Mouse (Mus musculus): ENCODE measurements around the gene Srpk3. TPM values are rescaled to one million over a fixed set of nuclear protein-coding genes. Genes with fewer than 3 reads are reported as not detected.
A peak's percentile ranks its signal among the peaks of the same experiment; 100 is the strongest.

The Srpk3 gene
- total and polyA plus RNA-seq, 3 experiments: 26.1 to 64.2 (median 29.9) TPM

DNA sequence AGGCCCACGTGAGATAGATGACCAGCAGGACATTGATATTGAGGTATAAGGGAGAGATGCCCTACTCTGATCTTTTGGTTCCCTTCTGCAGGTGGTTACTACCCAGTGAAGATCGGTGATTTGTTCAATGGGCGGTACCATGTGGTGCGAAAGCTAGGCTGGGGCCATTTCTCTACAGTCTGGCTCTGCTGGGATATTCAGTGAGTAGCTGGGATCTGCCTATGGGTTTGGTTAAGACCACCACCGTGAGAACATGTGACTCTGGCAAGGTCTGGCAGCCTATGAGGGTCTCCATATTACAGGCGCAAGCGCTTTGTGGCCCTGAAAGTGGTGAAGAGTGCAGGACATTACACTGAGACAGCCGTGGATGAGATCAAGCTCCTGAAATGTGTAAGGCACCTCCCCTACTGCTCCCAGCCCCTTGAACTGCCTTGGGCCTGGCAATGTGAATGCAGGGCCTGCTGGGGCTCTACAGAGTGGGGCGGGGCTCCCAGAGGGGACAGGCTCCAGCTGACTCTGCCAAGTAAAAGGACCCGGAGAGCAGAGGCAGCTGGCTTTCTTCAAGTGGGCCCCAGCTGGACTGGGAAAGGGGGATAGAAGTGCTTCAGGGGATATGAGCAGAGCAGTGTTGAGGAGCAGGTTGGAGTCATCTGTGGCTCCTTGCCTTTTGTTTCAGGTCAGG is 738 bp downstream of the Srpk3 start:
- Histone ChIP-seq H3K36me3 (ENCODE audit: control insufficient read depth, insufficient read depth, low read length) (no peaks in the 10 kb centered on the region), H3K4me3 (peak overlapping the region; percentile 36), H3K9ac (ENCODE audit: low read depth, low read length) (peak overlapping the region; percentile 67), H3K27ac (peak overlapping the region; percentile 74), H3K27me3 (ENCODE audit: control insufficient read depth, insufficient read depth, low read length) (no peaks in the 10 kb centered on the region), H3K79me2 (replicated peaks; ENCODE audit: control insufficient read depth, insufficient read depth, low read length) (no peaks in the 10 kb centered on the region), H3K4me1 (ENCODE audit: control insufficient read depth, insufficient read depth, low read length) (peaks cover 3% of the 10 kb centered on the region)
- intact Hi-C loops (cut with DNase I): no loop called here
- 61% methylated on average over 10 of the region's 10 CpGs for WGBS
- DNase-seq: peak; percentile 42 to 49
- TF ChIP-seq POLR2A (IDR thresholded peaks at IDR 0.05; ENCODE audit: insufficient read depth, low read depth, low read length) (no peak), CTCF (IDR thresholded peaks at IDR 0.05) (no peak), EP300 (IDR thresholded peaks at IDR 0.05; ENCODE audit: insufficient read depth, low read depth, low read length) (no peak)

GRCm38 (mm10) chrX:73782227-73782626 is 8.0 kb downstream of the Srpk3 start:
- H3K79me2 ChIP-seq (replicated peaks; ENCODE audit: control insufficient read depth, insufficient read depth, low read length): no peaks in the 10 kb centered on the region
- H3K9ac ChIP-seq (ENCODE audit: low read depth, low read length): no peak overlapping the region
- H3K36me3 ChIP-seq (ENCODE audit: control insufficient read depth, insufficient read depth, low read length): peaks cover 1% of the 10 kb centered on the region
- no peak overlapping the region for H3K4me3 ChIP-seq
- intact Hi-C loops (cut with DNase I): no loop called here
- no peak overlapping the region for H3K27ac ChIP-seq
- no peak for DNase-seq
- H3K27me3 ChIP-seq (ENCODE audit: control insufficient read depth, insufficient read depth, low read length): no peaks in the 10 kb centered on the region
- TF ChIP-seq EP300 (IDR thresholded peaks at IDR 0.05; ENCODE audit: insufficient read depth, low read depth, low read length) (no peak), POLR2A (IDR thresholded peaks at IDR 0.05; ENCODE audit: insufficient read depth, low read depth, low read length) (no peak), CTCF (IDR thresholded peaks at IDR 0.05) (no peak)
- 66% methylated on average over 3 of the region's 3 CpGs for WGBS
- H3K4me1 ChIP-seq (ENCODE audit: control insufficient read depth, insufficient read depth, low read length): peaks cover 2% of the 10 kb centered on the region; the same call in 1 of the 2 replicates

GRCm38 (mm10) chrX:73785666-73786065 is 11.5 kb downstream of the Srpk3 start:
- peaks cover 4% of the 10 kb centered on the region; the same call in 1 of the 2 replicates for H3K4me1 ChIP-seq (ENCODE audit: control insufficient read depth, insufficient read depth, low read length)
- no peaks in the 10 kb centered on the region for H3K79me2 ChIP-seq (replicated peaks; ENCODE audit: control insufficient read depth, insufficient read depth, low read length)
- no peaks in the 10 kb centered on the region for H3K27me3 ChIP-seq (ENCODE audit: control insufficient read depth, insufficient read depth, low read length)
- TF ChIP-seq EP300 (IDR thresholded peaks at IDR 0.05; ENCODE audit: insufficient read depth, low read depth, low read length) (no peak), CTCF (IDR thresholded peaks at IDR 0.05) (no peak), POLR2A (IDR thresholded peaks at IDR 0.05; ENCODE audit: insufficient read depth, low read depth, low read length) (no peak)
- intact Hi-C loops (cut with DNase I): loop anchor here (2.0 to 5.0 kb wide), 3 partner anchors 69 to 182 kb away; partner anchors contain the start of genes Abcd1, Bcap31, Hcfc1 and Slc6a8
- H3K36me3 ChIP-seq (ENCODE audit: control insufficient read depth, insufficient read depth, low read length): peaks cover 1% of the 10 kb centered on the region
- peak overlapping the region; percentile 97 for H3K27ac ChIP-seq
- no peak for DNase-seq
- H3K9ac ChIP-seq (ENCODE audit: low read depth, low read length): peak overlapping the region; percentile 63
- H3K4me3 ChIP-seq: peak overlapping the region; percentile 62

DNA sequence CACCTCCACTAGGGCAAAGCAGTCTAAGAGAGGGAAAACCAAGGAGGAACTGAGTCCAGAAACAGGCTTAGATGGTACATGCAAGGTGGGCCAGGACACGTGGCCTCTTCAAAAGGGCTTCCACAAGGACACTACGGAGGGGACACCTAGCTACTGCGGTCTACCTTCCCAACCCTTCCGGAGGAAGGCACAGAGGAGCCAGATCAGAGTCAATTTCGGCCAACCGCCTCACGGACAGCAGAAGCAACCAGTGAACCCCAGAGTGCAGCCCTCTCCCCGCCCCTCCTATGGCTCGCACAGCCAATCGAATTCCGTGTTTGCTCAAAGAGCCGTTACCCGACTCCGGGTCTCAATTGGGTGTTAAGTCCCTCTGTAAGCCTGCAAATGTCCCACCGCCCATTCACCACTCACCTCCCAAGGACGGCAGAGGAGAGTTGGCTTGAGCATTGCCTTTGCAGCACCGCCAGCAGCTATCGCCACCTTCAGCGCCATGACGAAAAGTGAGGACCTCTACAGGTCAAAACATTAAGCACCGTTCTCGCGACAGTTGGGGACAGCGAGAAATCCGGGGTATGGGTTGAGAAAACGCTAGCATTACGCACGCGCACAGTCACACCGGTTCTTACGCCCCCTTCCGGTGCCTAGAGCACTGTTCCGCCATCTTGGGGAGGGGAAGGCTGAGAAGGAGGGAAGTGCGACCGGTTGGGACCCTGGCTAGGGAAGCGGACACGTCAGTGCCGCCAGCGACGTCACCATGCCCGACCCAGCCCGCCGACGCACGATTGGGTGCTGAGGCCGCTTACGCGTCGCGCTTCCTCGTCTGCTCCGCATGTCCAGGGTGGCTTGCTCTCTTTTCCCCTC is 12.4 kb downstream of the Srpk3 start, which contains the start of the genes Idh3g and Ssr4:
TSS of gene Idh3g (minus strand) at position 534 of the 861 bp plus-strand sequence.
TSS of gene Ssr4 (plus strand) at position 665 of the 861 bp plus-strand sequence.
- Histone ChIP-seq H3K79me2 (replicated peaks; ENCODE audit: control insufficient read depth, insufficient read depth, low read length) (no peaks in the 10 kb centered on the region), H3K36me3 (ENCODE audit: control insufficient read depth, insufficient read depth, low read length) (peaks cover 1% of the 10 kb centered on the region), H3K27me3 (ENCODE audit: control insufficient read depth, insufficient read depth, low read length) (no peaks in the 10 kb centered on the region), H3K27ac (peak within 1 kb of the TSS; percentile 97), H3K9ac (ENCODE audit: low read depth, low read length) (peak within 1 kb of the TSS; percentile 81), H3K4me3 (peak within 1 kb of the TSS; percentile 62), H3K4me1 (ENCODE audit: control insufficient read depth, insufficient read depth, low read length) (peaks cover 4% of the 10 kb centered on the region; the same call in 1 of the 2 replicates)
- TF ChIP-seq EP300 (IDR thresholded peaks at IDR 0.05; ENCODE audit: insufficient read depth, low read depth, low read length) (no peak), CTCF (IDR thresholded peaks at IDR 0.05) (peak; percentile 63)
- intact Hi-C loops (cut with DNase I): loop anchor here (2.0 to 5.0 kb wide), 3 partner anchors 70 to 181 kb away; partner anchors contain the start of genes Abcd1, Bcap31, Hcfc1 and Slc6a8
- 18% methylated on average over 52 of the region's 52 CpGs for WGBS
- DNase-seq: peak; percentile 92 to 95

- intact Hi-C loops (cut with DNase I): loop anchor here (2.0 to 5.0 kb wide), 3 partner anchors 70 to 180 kb away; partner anchors contain the start of genes Abcd1, Bcap31, Hcfc1 and Slc6a8
- Histone ChIP-seq H3K36me3 (ENCODE audit: control insufficient read depth, insufficient read depth, low read length) (peaks cover 1% of the 10 kb centered on the region), H3K4me1 (ENCODE audit: control insufficient read depth, insufficient read depth, low read length) (peaks cover 4% of the 10 kb centered on the region; the same call in 1 of the 2 replicates), H3K4me3 (peak overlapping the region; percentile 62), H3K9ac (ENCODE audit: low read depth, low read length) (peak overlapping the region; percentile 79), H3K27me3 (ENCODE audit: control insufficient read depth, insufficient read depth, low read length) (no peaks in the 10 kb centered on the region), H3K27ac (peak overlapping the region; percentile 97), H3K79me2 (replicated peaks; ENCODE audit: control insufficient read depth, insufficient read depth, low read length) (no peaks in the 10 kb centered on the region)
- no peak for DNase-seq
- TF ChIP-seq POLR2A (IDR thresholded peaks at IDR 0.05; ENCODE audit: insufficient read depth, low read depth, low read length): no peak
- TF ChIP-seq CTCF (IDR thresholded peaks at IDR 0.05): no peak
- TF ChIP-seq EP300 (IDR thresholded peaks at IDR 0.05; ENCODE audit: insufficient read depth, low read depth, low read length): no peak
- WGBS: 20% methylated on average over 22 of the region's 22 CpGs
Observed at GRCm38 (mm10) chrX:73787225-73787558, 13.0 kb downstream of the Srpk3 start.

Data from heart, adult 2 months (tissue).